Mouse (Mus musculus) testis, adult 2 months (tissue): ENCODE data around the gene Clta.

Experiments
- CTCF ChIP-seq: fragments of 200-500 bp; IDR thresholded peaks from 2 replicates; pipeline ENCODE4 v1.5.1; 2012; ENCODE audit warnings: low read depth, mild to moderate bottlenecking, inconsistent platforms, low read length, moderate library complexity; ENCODE audit not compliant: control insufficient read depth, insufficient read depth, insufficient replicate concordance
- POLR2A ChIP-seq: fragments of 200-500 bp; IDR thresholded peaks from 2 replicates; pipeline ENCODE4 v1.6.1; 2012; ENCODE audit warnings: low read depth, mild to moderate bottlenecking, inconsistent platforms, low read length, moderate library complexity; ENCODE audit not compliant: control insufficient read depth

DNA sequence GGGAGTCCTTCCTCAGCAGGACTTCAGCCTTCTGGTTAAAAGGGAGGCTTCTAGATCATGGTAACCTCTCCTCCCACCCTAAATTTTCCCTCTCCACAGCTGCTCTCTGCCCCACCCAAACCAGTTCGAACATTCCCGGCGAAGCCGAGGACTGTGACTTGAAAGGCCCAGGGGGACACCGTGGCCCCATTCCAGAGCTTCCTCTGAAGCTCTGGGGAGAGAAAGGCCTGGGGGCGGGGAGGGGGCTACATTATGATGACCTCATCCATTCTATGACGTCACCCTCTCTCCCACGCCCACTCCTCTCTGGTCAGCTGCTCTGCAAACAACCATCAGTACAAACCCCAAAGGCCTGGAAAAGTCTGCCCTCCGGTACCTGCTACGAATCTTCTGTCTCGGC lies 21.1 kb upstream of the Clta start, which contains the start of gene Ccin:
- no peak for TF ChIP-seq CTCF
- TF ChIP-seq POLR2A: peak; percentile 68
